Mouse (Mus musculus) liver, adult 2 months (tissue): ENCODE results near the gene Sp3. TPM values are rescaled to one million over a fixed set of nuclear protein-coding genes. Genes with fewer than 3 reads are reported as not detected.

ENCODE experiments used
- DNase-seq: peaks from one replicate; pipeline ENCODE4 v3.0.0-alpha.2; 2011; ENCODE audit warnings: low read depth, low spot score; ENCODE audit errors: extremely low read depth
- H3K27ac ChIP-seq: fragments of 200-500 bp; replicated peaks from 2 replicates; pipeline ENCODE4 v1.5.1; 2012; ENCODE audit warnings: low read depth, mild to moderate bottlenecking, control low read depth, inconsistent platforms, low read length; ENCODE audit not compliant: insufficient read depth
- H3K27me3 ChIP-seq: fragments of 200-500 bp; 2 replicates; pipeline ENCODE4 v1.6.1; 2012; ENCODE audit warnings: mild to moderate bottlenecking, moderate library complexity, low read length, inconsistent platforms; ENCODE audit not compliant: control insufficient read depth, insufficient read depth
- H3K36me3 ChIP-seq: fragments of 200-500 bp; 2 replicates; pipeline ENCODE4 v1.6.1; 2012; ENCODE audit warnings: low read length, inconsistent platforms; ENCODE audit not compliant: control insufficient read depth, insufficient read depth
- H3K4me1 ChIP-seq: fragments of 200-500 bp; 2 replicates; pipeline ENCODE4 v1.6.1; 2011; ENCODE audit warnings: low read length; ENCODE audit not compliant: control insufficient read depth, insufficient read depth
- H3K4me3 ChIP-seq: fragments of 200-500 bp; 2 replicates; pipeline ENCODE4 v1.5.1; 2011; ENCODE audit warnings: low read depth, mild to moderate bottlenecking, control low read depth, low read length, moderate library complexity; ENCODE audit not compliant: insufficient read depth
- H3K79me2 ChIP-seq: fragments of 200-500 bp; 2 replicates; pipeline ENCODE4 v1.6.1; 2012; ENCODE audit warnings: inconsistent platforms, mild to moderate bottlenecking, low read length, moderate library complexity; ENCODE audit not compliant: control insufficient read depth, insufficient read depth
- H3K9ac ChIP-seq: fragments of 200-500 bp; 2 replicates; pipeline ENCODE4 v1.6.1; 2012; ENCODE audit warnings: low read depth, mild to moderate bottlenecking, control low read depth, inconsistent platforms, low read length
- CTCF ChIP-seq: fragments of 200-500 bp; IDR thresholded peaks from 2 replicates; pipeline ENCODE4 v1.5.1; 2011; ENCODE audit warnings: low read depth, low read length, control low read depth
- POLR2A ChIP-seq: fragments of 200-500 bp; IDR thresholded peaks from 2 replicates; pipeline ENCODE4 v1.6.1; 2011; ENCODE audit warnings: low read length, control low read depth; ENCODE audit not compliant: insufficient read depth; ENCODE audit errors: extremely low read depth
- WGBS: fragments of 180-500 bp; shearing (Covaris S2); methylation state at CpG from one replicate; pipeline ENCODE4 v1.1.7; 2018; 5-methylcytosine and 5-hydroxymethylcytosine counted together
- polyA plus RNA-seq: library from polyadenylated mRNA; depleted of rRNA; stranded (reverse); fragments of >200 nt; gene quantifications from 2 replicates; pipeline ENCODE4 v1.2.3, GENCODE M21; 2012
- total RNA-seq: library from RNA; depleted of rRNA; stranded (reverse); fragments of >200 nt; gene quantifications from 2 replicates; pipeline ENCODE4 v1.2.3, GENCODE M21; 2014

The Sp3 gene
- total and polyA plus RNA-seq, 2 experiments: 9.0 to 55.1 TPM

- H3K79me2 ChIP-seq: no peaks in the 10 kb centered on the region
- TF ChIP-seq CTCF: no peak
- TF ChIP-seq POLR2A: no peak
- no peaks in the 10 kb centered on the region for H3K36me3 ChIP-seq
- WGBS: 86% methylated on average over 5 of the region's 5 CpGs
- H3K9ac ChIP-seq: no peak within 1 kb of the TSS
- H3K27me3 ChIP-seq: no peaks in the 10 kb centered on the region
- no peak for DNase-seq
- no peaks in the 10 kb centered on the region for H3K4me1 ChIP-seq
- no peak within 1 kb of the TSS for H3K4me3 ChIP-seq
- H3K27ac ChIP-seq: no peak within 1 kb of the TSS
These were observed 6.4 kb upstream of the Sp3 start, which contains the start of gene Gm11084 for GRCm38 (mm10) chr2:72986616-72987015. Gene Gm11084 (minus strand): TSS chr2:72986716.

DNA sequence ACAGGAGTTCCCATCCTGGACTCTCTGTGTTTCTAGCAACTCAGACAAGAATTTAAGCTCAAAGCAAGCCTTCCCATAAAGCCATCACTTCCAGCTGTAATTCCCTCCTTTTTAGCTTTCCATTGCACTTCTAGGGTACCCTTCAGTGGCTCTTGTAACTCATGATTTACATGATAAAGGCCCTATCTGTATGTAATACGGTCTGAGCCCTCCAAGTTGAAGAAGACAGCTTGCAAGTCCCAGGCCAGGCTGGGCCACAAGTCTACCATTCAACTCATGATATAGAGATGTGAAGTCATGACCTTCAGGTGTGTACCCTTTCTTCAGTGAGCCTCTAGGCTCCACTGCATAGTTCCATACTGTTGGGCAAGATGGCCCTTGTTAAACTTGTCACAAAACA lies 5.3 kb upstream of the Sp3 start:
- no peaks in the 10 kb centered on the region for H3K27me3 ChIP-seq
- no peak overlapping the region for H3K4me3 ChIP-seq
- no peak overlapping the region for H3K9ac ChIP-seq
- no peaks in the 10 kb centered on the region for H3K36me3 ChIP-seq
- DNase-seq: no peak
- 85% methylated on average over 1 of the region's 1 CpGs for WGBS
- TF ChIP-seq POLR2A (no peak), CTCF (no peak)
- no peaks in the 10 kb centered on the region for H3K79me2 ChIP-seq
- H3K4me1 ChIP-seq: no peaks in the 10 kb centered on the region
- H3K27ac ChIP-seq: no peak overlapping the region

GRCm38 (mm10) chr2:72984806-72985205 lies 4.6 kb upstream of the Sp3 start:
- no peak overlapping the region for H3K9ac ChIP-seq
- H3K27me3 ChIP-seq: no peaks in the 10 kb centered on the region
- no peaks in the 10 kb centered on the region for H3K36me3 ChIP-seq
- no peaks in the 10 kb centered on the region for H3K4me1 ChIP-seq
- H3K27ac ChIP-seq: no peak overlapping the region
- no peaks in the 10 kb centered on the region for H3K79me2 ChIP-seq
- no peak overlapping the region for H3K4me3 ChIP-seq
- TF ChIP-seq POLR2A (no peak), CTCF (no peak)
- 62% methylated on average over 4 of the region's 4 CpGs for WGBS
- no peak for DNase-seq

DNA sequence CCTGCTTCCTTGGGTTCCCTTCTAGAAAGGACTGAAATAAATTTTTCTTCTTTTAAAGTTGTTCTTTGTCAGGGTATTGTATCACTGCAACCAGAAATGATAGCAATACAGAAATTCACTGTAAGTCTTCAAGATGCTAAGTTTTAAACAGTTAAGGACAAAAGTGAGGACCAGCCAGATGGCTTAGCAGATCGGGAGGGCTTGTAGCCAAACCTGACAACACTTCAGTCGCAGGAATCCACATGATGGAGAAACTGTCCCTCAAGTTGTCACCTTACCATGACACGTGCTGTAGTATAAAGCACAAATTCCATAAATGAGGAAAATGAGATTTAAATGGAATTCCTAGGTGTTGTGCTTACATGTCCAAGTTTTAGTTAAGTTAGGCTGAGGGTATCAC lies 3.0 kb upstream of the Sp3 start:
- peaks cover 3% of the 10 kb centered on the region; the same call in 1 of the 2 replicates for H3K79me2 ChIP-seq
- H3K4me1 ChIP-seq: no peaks in the 10 kb centered on the region
- no peak overlapping the region for H3K27ac ChIP-seq
- TF ChIP-seq POLR2A: no peak
- WGBS: 90% methylated on average over 3 of the region's 3 CpGs
- no peak for DNase-seq
- H3K36me3 ChIP-seq: no peaks in the 10 kb centered on the region
- no peak overlapping the region for H3K9ac ChIP-seq
- H3K27me3 ChIP-seq: no peaks in the 10 kb centered on the region
- H3K4me3 ChIP-seq: no peak overlapping the region

DNA sequence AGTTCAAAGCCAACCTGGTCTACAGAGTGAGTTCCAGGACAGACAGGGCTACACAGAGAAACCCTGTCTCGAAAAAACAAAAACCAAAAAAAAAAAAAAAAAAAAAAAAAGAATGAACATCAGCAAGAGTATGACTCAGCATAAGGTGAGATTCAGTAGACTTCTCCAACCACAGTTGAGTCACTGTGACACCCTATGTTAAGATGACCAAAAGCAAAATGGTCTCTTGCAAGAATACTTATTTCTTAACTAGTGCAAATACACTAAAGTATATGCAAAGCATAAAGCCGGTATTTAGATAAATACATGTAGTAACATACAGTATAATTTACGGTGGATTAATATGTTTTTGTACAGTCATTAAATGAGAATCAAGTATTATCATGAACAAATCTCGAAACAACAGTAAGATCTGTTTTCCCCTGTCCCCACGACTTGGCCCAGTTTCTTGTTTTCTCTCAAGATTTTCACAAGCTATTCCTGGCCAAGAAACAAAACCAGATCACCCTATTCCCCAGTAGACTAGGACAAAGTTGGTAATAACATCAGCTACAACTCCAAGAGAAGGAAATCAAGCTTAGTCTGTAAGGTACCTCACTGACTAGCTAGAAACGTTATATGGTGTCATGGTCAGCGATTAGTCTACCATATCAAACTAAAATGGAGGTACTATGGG lies 2.0 kb upstream of the Sp3 start:
- Histone ChIP-seq H3K36me3 (no peaks in the 10 kb centered on the region), H3K4me1 (peaks cover 5% of the 10 kb centered on the region; the same call in 1 of the 2 replicates), H3K27ac (no peak overlapping the region), H3K4me3 (no peak overlapping the region), H3K9ac (no peak overlapping the region), H3K79me2 (peaks cover 3% of the 10 kb centered on the region; the same call in 1 of the 2 replicates), H3K27me3 (no peaks in the 10 kb centered on the region)
- no peak for TF ChIP-seq CTCF
- no peak for TF ChIP-seq POLR2A
- 85% methylated on average over 7 of the region's 7 CpGs for WGBS
- no peak for DNase-seq

DNA sequence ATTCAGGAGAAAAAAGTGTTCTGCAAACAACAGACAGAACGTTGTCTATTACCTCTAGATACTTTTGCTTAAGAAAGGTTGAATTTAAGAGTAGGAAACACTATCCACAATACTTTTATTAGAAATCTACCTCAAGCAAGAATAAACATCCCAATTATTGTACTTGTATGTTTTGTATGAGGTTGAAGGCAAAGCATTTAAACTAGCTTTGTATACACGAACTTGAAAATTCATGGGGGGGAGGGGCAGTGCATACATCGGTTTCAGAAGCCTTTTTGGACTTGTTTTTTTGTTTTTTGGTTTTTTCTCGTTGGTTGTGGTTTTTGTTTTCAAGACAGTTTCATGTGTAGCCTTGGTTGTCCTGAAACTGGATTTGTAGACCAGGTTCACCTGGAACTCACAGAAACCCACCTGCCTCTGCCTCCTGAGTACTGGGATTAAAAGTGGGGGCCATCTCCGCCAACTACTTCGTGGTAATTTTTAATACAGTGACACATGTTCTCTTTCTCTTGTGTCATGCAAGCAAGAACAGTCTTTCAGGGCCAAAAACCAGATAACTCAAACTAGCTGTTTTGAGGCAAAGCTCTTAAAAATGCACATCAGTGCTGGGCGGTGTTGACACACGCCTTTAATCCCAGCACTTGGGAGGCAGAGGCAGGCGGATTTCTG lies 1.3 kb upstream of the Sp3 start:
- Histone ChIP-seq H3K36me3 (no peaks in the 10 kb centered on the region), H3K4me1 (peaks cover 6% of the 10 kb centered on the region; the same call in 1 of the 2 replicates), H3K27ac (no peak overlapping the region), H3K9ac (no peak overlapping the region), H3K79me2 (peaks cover 3% of the 10 kb centered on the region; the same call in 1 of the 2 replicates), H3K27me3 (no peaks in the 10 kb centered on the region), H3K4me3 (no peak overlapping the region)
- 68% methylated on average over 9 of the region's 9 CpGs for WGBS
- TF ChIP-seq POLR2A: no peak
- TF ChIP-seq CTCF: no peak
- DNase-seq: no peak
